Mouse (Mus musculus) bone marrow macrophage, adult 2 months (primary cell): Measurements from ENCODE around the gene Snrpd2.
A peak's percentile ranks its signal among the peaks of the same experiment; 100 is the strongest.

Experiments used
- CTCF ChIP-seq: IDR thresholded peaks from 2 replicates; pipeline ENCODE4 v1.5.1; 2012; ENCODE audit warnings: low read depth, mild to moderate bottlenecking, low read length, moderate library complexity
- POLR2A ChIP-seq: IDR thresholded peaks from 2 replicates; pipeline ENCODE4 v1.6.1; 2012; ENCODE audit warnings: mild to moderate bottlenecking, low read depth, low read length, borderline replicate concordance

- TF ChIP-seq POLR2A = no peak
- TF ChIP-seq CTCF = peak; percentile 24; the same call in 1 of the 2 replicates
Measured at GRCm38 (mm10) chr7:19137380-19137779, 12.1 kb upstream of the Snrpd2 start.
